ENCODE assay signal across 8 mouse cellular contexts in the genomic region with DNA sequence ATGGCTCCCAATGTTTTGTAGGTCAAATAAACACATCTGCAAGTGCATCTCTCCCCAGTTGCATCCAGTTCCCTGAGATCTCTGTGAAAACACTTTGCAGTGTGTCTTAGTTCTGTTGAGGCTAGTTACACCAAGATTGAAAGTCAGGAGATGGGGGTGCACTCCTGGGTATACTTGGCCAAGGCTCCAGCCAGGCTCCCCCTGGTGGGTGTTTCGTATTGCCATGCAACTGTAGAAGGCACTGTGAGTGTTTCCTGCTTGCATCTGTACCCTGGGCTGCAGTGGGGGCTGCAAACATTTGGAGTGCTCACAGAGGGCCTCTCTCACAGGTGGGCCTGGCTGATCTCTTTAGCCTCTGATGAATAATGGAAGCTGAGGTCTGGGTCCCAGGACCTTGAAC.
DNase-seq lines count a peak whose midpoint lies in the region; ATAC-seq and TF ChIP-seq lines count a peak whose summit lies in the region.

No protein-coding gene starts in this region.

- peak; percentile 79; the same call in 1 of the 2 replicates for ATAC-seq in frontal cortex, adult (ENCODE audit: low TSS enrichment)
- no peak for ATAC-seq in midbrain, embryonic 11.5 days (ENCODE audit: low FRiP score)
- no peak for ATAC-seq in midbrain, embryonic 16.5 days
- ATAC-seq in embryonic facial prominence, embryonic 11.5 days (replicated peaks; ENCODE audit: insufficient number of reproducible peaks, low FRiP score, low TSS enrichment, low read depth) = no peak
- no peak for ATAC-seq in midbrain, postnatal 0 days (ENCODE audit: low FRiP score)

- H3K9me3 ChIP-seq in midbrain, embryonic 11.5 days (ENCODE audit: control insufficient read depth, low read length) = no peaks in the 10 kb centered on the region
- no peaks in the 10 kb centered on the region for H3K9me3 ChIP-seq in midbrain, embryonic 16.5 days (replicated peaks; ENCODE audit: control insufficient read depth, low read length, poor library complexity, severe bottlenecking)
- H3K9me3 ChIP-seq in embryonic facial prominence, embryonic 11.5 days (replicated peaks; ENCODE audit: control insufficient read depth, low read length) = no peaks in the 10 kb centered on the region
- peaks cover 3% of the 10 kb centered on the region; the same call in 1 of the 2 replicates for H3K9me3 ChIP-seq in midbrain, postnatal 0 days (ENCODE audit: low read length)

- no peaks in the 10 kb centered on the region for H3K4me1 ChIP-seq in midbrain, embryonic 11.5 days (ENCODE audit: control insufficient read depth, insufficient read depth, low read length)
- no peaks in the 10 kb centered on the region for H3K4me1 ChIP-seq in midbrain, embryonic 16.5 days (ENCODE audit: control insufficient read depth, insufficient read depth, low read length)
- H3K4me1 ChIP-seq in embryonic facial prominence, embryonic 11.5 days (ENCODE audit: control insufficient read depth, insufficient read depth, low read length) = no peaks in the 10 kb centered on the region
- no peaks in the 10 kb centered on the region for H3K4me1 ChIP-seq in midbrain, postnatal 0 days (ENCODE audit: insufficient read depth, low read length)

- 48% methylated on average over 1 of the region's 1 CpGs for whole genome bisulfite sequencing in midbrain, embryonic 11.5 days
- WGBS in midbrain, embryonic 16.5 days = 38% methylated on average over 1 of the region's 1 CpGs
- 23% methylated on average over 1 of the region's 1 CpGs for WGBS in embryonic facial prominence, embryonic 11.5 days
- 48% methylated on average over 1 of the region's 1 CpGs for WGBS in midbrain, postnatal 0 days

- no peak overlapping the region for H3K9ac ChIP-seq in midbrain, embryonic 11.5 days (ENCODE audit: low read length)
- H3K9ac ChIP-seq in midbrain, embryonic 16.5 days (ENCODE audit: low read depth, low read length) = no peak overlapping the region
- H3K9ac ChIP-seq in embryonic facial prominence, embryonic 11.5 days (replicated peaks; ENCODE audit: low read length) = no peak overlapping the region
- H3K9ac ChIP-seq in midbrain, postnatal 0 days (replicated peaks; ENCODE audit: low read length, poor library complexity, severe bottlenecking) = no peak overlapping the region

- H3K27ac ChIP-seq in midbrain, embryonic 11.5 days (ENCODE audit: low read depth, low read length) = no peak overlapping the region
- no peak overlapping the region for H3K27ac ChIP-seq in midbrain, embryonic 16.5 days (ENCODE audit: low read length)
- no peak overlapping the region for H3K27ac ChIP-seq in embryonic facial prominence, embryonic 11.5 days (replicated peaks; ENCODE audit: low read depth, low read length)
- no peak overlapping the region for H3K27ac ChIP-seq in midbrain, postnatal 0 days (ENCODE audit: low read depth, low read length)

- peak; percentile 65 for TF ChIP-seq CTCF in midbrain, postnatal 0 days (IDR thresholded peaks at IDR 0.05)

- no peak for DNase-seq in frontal cortex, postnatal 25 days (ENCODE audit: low spot score in 2 of 2)
- DNase-seq in midbrain, embryonic 11.5 days (ENCODE audit: low spot score, missing footprints) = peak; percentile 85
- DNase-seq in embryonic facial prominence, embryonic 11.5 days (ENCODE audit: low spot score) = peak; percentile 28
- peak; percentile 43 for DNase-seq in midbrain, postnatal 0 days (ENCODE audit: low spot score)
- no peak for DNase-seq in natural killer cell, adult 2 months (ENCODE audit: low spot score in 2 of 2)
- DNase-seq in spleen, postnatal 36 days (ENCODE audit: low spot score in 2 of 2) = no peak

- H3K36me3 ChIP-seq in midbrain, embryonic 11.5 days (ENCODE audit: control insufficient read depth, insufficient read depth, low read length) = no peaks in the 10 kb centered on the region
- no peaks in the 10 kb centered on the region for H3K36me3 ChIP-seq in midbrain, embryonic 16.5 days (ENCODE audit: control insufficient read depth, insufficient read depth, low read length)
- H3K36me3 ChIP-seq in embryonic facial prominence, embryonic 11.5 days (replicated peaks; ENCODE audit: control insufficient read depth, insufficient read depth, low read depth, low read length) = no peaks in the 10 kb centered on the region
- H3K36me3 ChIP-seq in midbrain, postnatal 0 days (ENCODE audit: insufficient read depth, low read length) = no peaks in the 10 kb centered on the region

- no peaks in the 10 kb centered on the region for H3K27me3 ChIP-seq in midbrain, embryonic 11.5 days (ENCODE audit: control insufficient read depth, insufficient read depth, low read length)
- H3K27me3 ChIP-seq in midbrain, embryonic 16.5 days (ENCODE audit: control insufficient read depth, insufficient read depth, low read depth, low read length) = no peaks in the 10 kb centered on the region
- no peaks in the 10 kb centered on the region for H3K27me3 ChIP-seq in embryonic facial prominence, embryonic 11.5 days (ENCODE audit: control insufficient read depth, insufficient read depth, low read length)
- no peaks in the 10 kb centered on the region for H3K27me3 ChIP-seq in midbrain, postnatal 0 days (ENCODE audit: insufficient read depth, low read length)

- H3K4me2 ChIP-seq in midbrain, embryonic 11.5 days = no peak overlapping the region
- H3K4me2 ChIP-seq in midbrain, embryonic 16.5 days (ENCODE audit: low read length) = no peak overlapping the region
- H3K4me2 ChIP-seq in embryonic facial prominence, embryonic 11.5 days (ENCODE audit: low read depth, low read length) = no peak overlapping the region
- no peak overlapping the region for H3K4me2 ChIP-seq in midbrain, postnatal 0 days (ENCODE audit: low read depth, low read length, poor library complexity, severe bottlenecking)

- no peak overlapping the region for H3K4me3 ChIP-seq in midbrain, embryonic 11.5 days (ENCODE audit: low read depth, low read length)
- H3K4me3 ChIP-seq in midbrain, embryonic 16.5 days (ENCODE audit: low read depth, low read length) = no peak overlapping the region
- H3K4me3 ChIP-seq in embryonic facial prominence, embryonic 11.5 days (ENCODE audit: low read depth, low read length) = no peak overlapping the region
- no peak overlapping the region for H3K4me3 ChIP-seq in midbrain, postnatal 0 days (ENCODE audit: low read depth, low read length)

Comparison
In these comparisons a context has a peak if more than half of its experiments do, and no peak if none do; other contexts are left out.
1. DNase-seq: peak in midbrain, embryonic 11.5 days (single experiment), embryonic facial prominence, embryonic 11.5 days (single experiment) and midbrain, postnatal 0 days (single experiment); none in frontal cortex, postnatal 25 days (0 of 2), natural killer cell, adult 2 months (0 of 2) and spleen, postnatal 36 days (0 of 2).